Comparison of ENCODE assay signal across 13 mouse cellular contexts in the genomic region with DNA sequence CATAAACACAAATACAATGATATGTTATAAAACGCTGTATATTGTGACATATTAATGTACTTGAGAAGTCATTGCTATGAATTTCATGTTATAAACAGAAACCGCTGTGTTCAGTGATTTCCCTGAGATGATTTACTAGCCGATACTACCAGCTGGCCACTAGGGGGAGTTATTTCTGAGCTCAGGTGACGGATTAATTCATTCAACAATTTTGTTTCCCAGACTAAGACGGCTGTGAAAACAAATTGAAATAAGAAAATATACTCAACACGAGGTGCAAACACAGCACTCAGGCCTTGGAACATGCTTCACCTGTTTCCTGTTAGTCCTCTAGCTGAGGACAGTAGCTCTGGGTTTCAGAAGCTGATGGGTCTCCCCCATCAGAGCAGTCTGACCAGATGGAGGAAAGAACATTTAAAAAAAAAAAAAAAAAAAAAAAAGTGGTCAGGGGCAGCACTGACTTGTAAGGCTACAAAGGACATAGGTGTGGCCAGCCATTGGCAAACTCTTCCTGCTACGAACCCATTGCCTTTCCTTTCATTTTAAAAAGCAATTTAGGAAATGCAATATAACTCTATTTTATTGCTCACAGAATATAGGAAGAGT. TPM values are rescaled to one million over a fixed set of nuclear protein-coding genes. Genes with fewer than 3 reads are reported as not detected.
DNase-seq lines count a peak whose midpoint lies in the region; ATAC-seq and TF ChIP-seq lines count a peak whose summit lies in the region.
"Had no signal": no experiment of that assay in that cellular context is flagged by ENCODE, and none has a peak within 500 bp of the region (broad histone marks: within the 10 kb centered on the region; RNA-seq: fewer than 3 reads in every experiment).

No protein-coding gene starts in this region.

- no peaks in the 10 kb centered on the region for H3K36me3 ChIP-seq in liver, postnatal 0 days (replicated peaks; ENCODE audit: insufficient read depth, low read length)
- no peaks in the 10 kb centered on the region for H3K36me3 ChIP-seq in intestine, embryonic 15.5 days
- H3K36me3 ChIP-seq: forebrain, embryonic 12.5 days; heart, embryonic 13.5 days; neural tube, embryonic 12.5 days had no signal

- 21% methylated on average over 7 of the region's 7 CpGs for WGBS in liver, postnatal 0 days (ENCODE audit: insufficient replicate concordance)
- 23% methylated on average over 7 of the region's 7 CpGs for WGBS in intestine, embryonic 15.5 days

- H3K27me3 ChIP-seq in liver, postnatal 0 days (ENCODE audit: insufficient read depth, low read length) = no peaks in the 10 kb centered on the region
- H3K27me3 ChIP-seq in intestine, embryonic 15.5 days (replicated peaks) = no peaks in the 10 kb centered on the region
- H3K27me3 ChIP-seq: forebrain, embryonic 12.5 days; neural tube, embryonic 12.5 days had no signal

- H3K4me1 ChIP-seq in liver, postnatal 0 days (ENCODE audit: insufficient read depth) = no peaks in the 10 kb centered on the region
- H3K4me1 ChIP-seq in intestine, embryonic 15.5 days (replicated peaks) = no peaks in the 10 kb centered on the region
- H3K4me1 ChIP-seq: forebrain, embryonic 12.5 days; heart, embryonic 13.5 days; neural tube, embryonic 12.5 days had no signal

- peak; percentile 36 to 41 for DNase-seq in cerebellum, postnatal 14 days
- DNase-seq in cerebellum, postnatal 36 days = no peak
- no peak for DNase-seq in liver, postnatal 0 days
- DNase-seq in liver = no peak
- DNase-seq in R1 (ENCODE audit: low read depth, low spot score) = peak; percentile 42
- no peak for DNase-seq in right cerebral cortex, postnatal 25 days
- DNase-seq: lung, adult 2 months had no signal

- peak; percentile 69 for TF ChIP-seq CTCF in liver, postnatal 0 days (IDR thresholded peaks at IDR 0.05; ENCODE audit: low read depth)

- no peak overlapping the region for H3K9ac ChIP-seq in liver, postnatal 0 days (replicated peaks)
- no peak overlapping the region for H3K9ac ChIP-seq in intestine, embryonic 15.5 days
- H3K9ac ChIP-seq: forebrain, embryonic 12.5 days; heart, embryonic 13.5 days; neural tube, embryonic 12.5 days had no signal

- no peak overlapping the region for H3K4me2 ChIP-seq in liver, postnatal 0 days (ENCODE audit: low read depth, low read length)
- H3K4me2 ChIP-seq in intestine, embryonic 15.5 days (replicated peaks) = no peak overlapping the region
- H3K4me2 ChIP-seq: forebrain, embryonic 12.5 days; heart, embryonic 13.5 days; neural tube, embryonic 12.5 days had no signal

- H3K4me3 ChIP-seq in liver, postnatal 0 days (ENCODE audit: low read depth, low read length) = no peak overlapping the region
- H3K4me3 ChIP-seq in intestine, embryonic 15.5 days (replicated peaks) = no peak overlapping the region
- H3K4me3 ChIP-seq: forebrain, embryonic 12.5 days; heart, embryonic 13.5 days; neural tube, embryonic 12.5 days had no signal

- no peak for ATAC-seq in liver, postnatal 0 days
- peak; percentile 73 for ATAC-seq in megakaryocyte-erythroid progenitor cell, adult 5-6 weeks (replicated peaks; ENCODE audit: low FRiP score, low TSS enrichment, poor library complexity, severe bottlenecking)
- no peak for ATAC-seq in intestine, embryonic 15.5 days

- H3K9me3 ChIP-seq in liver, postnatal 0 days (ENCODE audit: low read length) = no peaks in the 10 kb centered on the region
- no peaks in the 10 kb centered on the region for H3K9me3 ChIP-seq in intestine, embryonic 15.5 days
- H3K9me3 ChIP-seq: forebrain, embryonic 12.5 days; heart, embryonic 13.5 days; neural tube, embryonic 12.5 days had no signal

- H3K27ac ChIP-seq in liver, postnatal 0 days (ENCODE audit: low read depth) = no peak overlapping the region
- no peak overlapping the region for H3K27ac ChIP-seq in intestine, embryonic 15.5 days
- H3K27ac ChIP-seq: forebrain, embryonic 12.5 days; heart, embryonic 13.5 days; neural tube, embryonic 12.5 days had no signal

- no peak for TF ChIP-seq EP300 in liver, postnatal 0 days (IDR thresholded peaks at IDR 0.05; ENCODE audit: low read depth)

RNA-seq across cellular contexts. Expression of a gene that starts 15.7 kb away (rescaled TPM):
- polyA plus RNA-seq in liver, postnatal 0 days (2015; fragmentation: Nextera tagmentation; extraction: Ambion mirVana) = not detected in 2 replicates
- total RNA-seq in megakaryocyte-erythroid progenitor cell, adult 5-6 weeks (2014; fragmentation: Nextera tagmentation) = not detected in 2 replicates
- total RNA-seq in megakaryocyte-erythroid progenitor cell, adult 5-6 weeks (2017) = not detected in 2 replicates
- polyA plus RNA-seq in intestine, embryonic 15.5 days (2015; fragmentation: Nextera tagmentation; extraction: Ambion mirVana) = 0.05 and 0.14 TPM in 2 replicates
- polyA plus RNA-seq: heart, embryonic 13.5 days; lung, adult 2 months; neural tube, embryonic 12.5 days had no signal

RNA-seq across cellular contexts. Expression of a gene that starts 16.6 kb away (rescaled TPM):
- polyA plus RNA-seq in liver, postnatal 0 days (2015; fragmentation: Nextera tagmentation; extraction: Ambion mirVana) = 62.5 and 65.1 TPM in 2 replicates
- 131 and 201 TPM in 2 replicates for total RNA-seq in megakaryocyte-erythroid progenitor cell, adult 5-6 weeks (2014; fragmentation: Nextera tagmentation)
- total RNA-seq in megakaryocyte-erythroid progenitor cell, adult 5-6 weeks (2017) = 118 and 127 TPM in 2 replicates
- 157 and 160 TPM in 2 replicates for polyA plus RNA-seq in intestine, embryonic 15.5 days (2015; fragmentation: Nextera tagmentation; extraction: Ambion mirVana)

RNA-seq across cellular contexts. Expression of a gene that starts 18.6 kb away (rescaled TPM):
- 2.4 and 5.0 TPM in 2 replicates for polyA plus RNA-seq in liver, postnatal 0 days (2015; fragmentation: Nextera tagmentation; extraction: Ambion mirVana)
- 3.5 and 7.1 TPM in 2 replicates for total RNA-seq in megakaryocyte-erythroid progenitor cell, adult 5-6 weeks (2014; fragmentation: Nextera tagmentation)
- 1.9 and 4.5 TPM in 2 replicates for total RNA-seq in megakaryocyte-erythroid progenitor cell, adult 5-6 weeks (2017)
- 8.8 and 9.5 TPM in 2 replicates for polyA plus RNA-seq in intestine, embryonic 15.5 days (2015; fragmentation: Nextera tagmentation; extraction: Ambion mirVana)

RNA-seq across cellular contexts. Expression of a gene that starts 36.5 kb away (rescaled TPM):
- polyA plus RNA-seq in liver, postnatal 0 days (2015; fragmentation: Nextera tagmentation; extraction: Ambion mirVana) = not detected in 2 replicates
- total RNA-seq in megakaryocyte-erythroid progenitor cell, adult 5-6 weeks (2014; fragmentation: Nextera tagmentation) = not detected in 2 replicates
- total RNA-seq in megakaryocyte-erythroid progenitor cell, adult 5-6 weeks (2017) = 1.3 and 3.1 TPM in 2 replicates
- not detected in 2 replicates for polyA plus RNA-seq in intestine, embryonic 15.5 days (2015; fragmentation: Nextera tagmentation; extraction: Ambion mirVana)
- total RNA-seq: layer of hippocampus, adult 8-10 months had no signal
- polyA plus RNA-seq: forebrain, embryonic 12.5 days; heart, embryonic 13.5 days; lung, adult 2 months; neural tube, embryonic 12.5 days had no signal

RNA-seq across cellular contexts. Expression of a gene that starts 38.8 kb away (rescaled TPM):
- not detected in 2 replicates for polyA plus RNA-seq in liver, postnatal 0 days (2015; fragmentation: Nextera tagmentation; extraction: Ambion mirVana)
- total RNA-seq in megakaryocyte-erythroid progenitor cell, adult 5-6 weeks (2014; fragmentation: Nextera tagmentation) = not detected in 2 replicates
- not detected in 2 replicates for total RNA-seq in megakaryocyte-erythroid progenitor cell, adult 5-6 weeks (2017)
- polyA plus RNA-seq in intestine, embryonic 15.5 days (2015; fragmentation: Nextera tagmentation; extraction: Ambion mirVana) = not detected in 2 replicates
- polyA plus RNA-seq: forebrain, embryonic 12.5 days; heart, embryonic 13.5 days; lung, adult 2 months; neural tube, embryonic 12.5 days had no signal

Comparison
In these comparisons a context has a peak if more than half of its experiments do, and no peak if none do; other contexts are left out.
1. DNase-seq: peak in cerebellum, postnatal 14 days (2 of 2) and R1 (single experiment); none in cerebellum, postnatal 36 days (0 of 2), liver, postnatal 0 days (single experiment), liver (single experiment) and right cerebral cortex, postnatal 25 days (single experiment).